Mouse (Mus musculus) megakaryocyte, embryonic 14.5 days (primary cell): ENCODE data around the gene Saa4.
"Not testable (repeated sequence)": the region's sequence is repeated elsewhere in the genome, so short reads cannot be mapped to it uniquely, and the experiment has no call there.

Experiments used
- FLI1 ChIP-seq: IDR thresholded peaks from 2 replicates; pipeline ENCODE4 v1.6.1; 2012; ENCODE audit warnings: low read length, inconsistent platforms, mixed read lengths
- GATA1 ChIP-seq: IDR thresholded peaks from 3 replicates; pipeline ENCODE4 v1.6.1; 2012; ENCODE audit warnings: mixed read lengths, low read length, inconsistent platforms, borderline replicate concordance

- TF ChIP-seq GATA1, FLI1: not testable (repeated sequence)
Measured at GRCm38 (mm10) chr7:46740041-46740440, 7.6 kb upstream of the Saa4 start.
